Mouse (Mus musculus): ENCODE measurements at regions not wholly inside any gene's neighbourhood (a gene's known extent, or its start where the extent isn't known, plus 50 kb on each side); places are given as distances from the start of the nearest gene placed in this dataset.
"Not testable (repeated sequence)": the region's sequence is repeated elsewhere in the genome, so short reads cannot be mapped to it uniquely, and the experiment has no call there.

GRCm38 (mm10) chr3:109224526-109224925 lies 101.6 kb downstream of the Slc25a24 start:
- Histone ChIP-seq H3K4me3 (no peak overlapping the region), H3K27ac (no peak overlapping the region), H3K4me1 (replicated peaks) (no peaks in the 10 kb centered on the region), H3K9ac (no peak overlapping the region), H3K9me3 (replicated peaks) (no peaks in the 10 kb centered on the region), H3K27me3 (no peaks in the 10 kb centered on the region), H3K4me2 (no peak overlapping the region), H3K36me3 (no peaks in the 10 kb centered on the region)
- WGBS, result 77% methylated on average over 3 of the region's 3 CpGs
- no peak for ATAC-seq (replicated peaks; ENCODE audit: insufficient number of reproducible peaks, insufficient read depth, low FRiP score, low read depth)

GRCm38 (mm10) chr3:109234275-109234674 lies 106.2 kb upstream of the Vav3 start:
- Histone ChIP-seq H3K4me3 (no peak overlapping the region), H3K36me3 (no peaks in the 10 kb centered on the region), H3K9ac (no peak overlapping the region), H3K4me1 (replicated peaks) (no peaks in the 10 kb centered on the region), H3K4me2 (no peak overlapping the region), H3K27ac (no peak overlapping the region), H3K9me3 (replicated peaks) (no peaks in the 10 kb centered on the region), H3K27me3 (no peaks in the 10 kb centered on the region)
- ATAC-seq (replicated peaks; ENCODE audit: insufficient number of reproducible peaks, insufficient read depth, low FRiP score, low read depth), result no peak
- 74% methylated on average over 4 of the region's 4 CpGs for WGBS

GRCm38 (mm10) chr3:109236918-109237317 lies 103.5 kb upstream of the Vav3 start:
- Histone ChIP-seq H3K27ac (no peak overlapping the region), H3K9ac (no peak overlapping the region), H3K4me2 (no peak overlapping the region), H3K27me3 (no peaks in the 10 kb centered on the region), H3K4me3 (no peak overlapping the region), H3K4me1 (replicated peaks) (no peaks in the 10 kb centered on the region), H3K9me3 (replicated peaks) (no peaks in the 10 kb centered on the region), H3K36me3 (no peaks in the 10 kb centered on the region)
- WGBS, result 72% methylated on average over 5 of the region's 5 CpGs
- ATAC-seq (replicated peaks; ENCODE audit: insufficient number of reproducible peaks, insufficient read depth, low FRiP score, low read depth), result no peak

GRCm38 (mm10) chr3:109243491-109243890 lies 97.0 kb upstream of the Vav3 start:
- WGBS, result 91% methylated on average over 1 of the region's 1 CpGs
- Histone ChIP-seq H3K4me1 (replicated peaks) (no peaks in the 10 kb centered on the region), H3K9me3 (replicated peaks) (0 out of 2 replicates have a peak, but pooled peaks cover 6% of the 10 kb centered on the region), H3K4me3 (no peak overlapping the region), H3K4me2 (no peak overlapping the region), H3K27ac (no peak overlapping the region), H3K36me3 (no peaks in the 10 kb centered on the region), H3K27me3 (no peaks in the 10 kb centered on the region), H3K9ac (no peak overlapping the region)
- no peak for ATAC-seq (replicated peaks; ENCODE audit: insufficient number of reproducible peaks, insufficient read depth, low FRiP score, low read depth)

- H3K4me3 ChIP-seq, result no peak overlapping the region
- 0 out of 2 replicates have a peak, but pooled peaks cover 6% of the 10 kb centered on the region for H3K9me3 ChIP-seq (replicated peaks)
- no peak overlapping the region for H3K9ac ChIP-seq
- no peaks in the 10 kb centered on the region for H3K27me3 ChIP-seq
- no peaks in the 10 kb centered on the region for H3K36me3 ChIP-seq
- ATAC-seq (replicated peaks; ENCODE audit: insufficient number of reproducible peaks, insufficient read depth, low FRiP score, low read depth), result no peak
- H3K4me2 ChIP-seq, result no peak overlapping the region
- no peak overlapping the region for H3K27ac ChIP-seq
- H3K4me1 ChIP-seq (replicated peaks), result peaks cover 13% of the 10 kb centered on the region
- WGBS, result 46% methylated on average over 1 of the region's 1 CpGs
Observed at GRCm38 (mm10) chr3:109248801-109249200, 91.7 kb upstream of the Vav3 start.

- Histone ChIP-seq H3K27me3 (no peaks in the 10 kb centered on the region), H3K36me3 (no peaks in the 10 kb centered on the region), H3K4me2 (no peak overlapping the region), H3K9me3 (replicated peaks) (0 out of 2 replicates have a peak, but pooled peaks cover 2% of the 10 kb centered on the region), H3K9ac (no peak overlapping the region), H3K4me1 (replicated peaks) (peaks cover 14% of the 10 kb centered on the region), H3K27ac (no peak overlapping the region), H3K4me3 (no peak overlapping the region)
- ATAC-seq (replicated peaks; ENCODE audit: insufficient number of reproducible peaks, insufficient read depth, low FRiP score, low read depth), result no peak
- 73% methylated on average over 1 of the region's 1 CpGs for WGBS
Observed at GRCm38 (mm10) chr3:109249359-109249758, 91.1 kb upstream of the Vav3 start.

GRCm38 (mm10) chr3:109249989-109250388 lies 90.5 kb upstream of the Vav3 start:
- Histone ChIP-seq H3K4me2 (no peak overlapping the region), H3K9me3 (replicated peaks) (no peaks in the 10 kb centered on the region), H3K9ac (no peak overlapping the region), H3K4me1 (replicated peaks) (peaks cover 20% of the 10 kb centered on the region), H3K27me3 (no peaks in the 10 kb centered on the region), H3K27ac (no peak overlapping the region), H3K4me3 (no peak overlapping the region), H3K36me3 (no peaks in the 10 kb centered on the region)
- ATAC-seq (replicated peaks; ENCODE audit: insufficient number of reproducible peaks, insufficient read depth, low FRiP score, low read depth), result no peak
- 84% methylated on average over 2 of the region's 2 CpGs for WGBS

GRCm38 (mm10) chr3:109251716-109252115 lies 88.7 kb upstream of the Vav3 start:
- Histone ChIP-seq H3K4me2 (no peak overlapping the region), H3K27me3 (no peaks in the 10 kb centered on the region), H3K27ac (0 out of 2 replicates have a peak overlapping the region, but pooled peaks have one; percentile 38), H3K4me3 (no peak overlapping the region), H3K9ac (no peak overlapping the region), H3K9me3 (replicated peaks) (no peaks in the 10 kb centered on the region), H3K36me3 (no peaks in the 10 kb centered on the region), H3K4me1 (replicated peaks) (peaks cover 36% of the 10 kb centered on the region)
- peak; percentile 56; the same call in 1 of the 2 replicates for ATAC-seq (replicated peaks; ENCODE audit: insufficient number of reproducible peaks, insufficient read depth, low FRiP score, low read depth)
- WGBS, result 41% methylated on average over 1 of the region's 1 CpGs

GRCm38 (mm10) chr3:109254001-109254630 lies 86.3 kb upstream of the Vav3 start:
- Histone ChIP-seq H3K27ac (no peak overlapping the region), H3K36me3 (no peaks in the 10 kb centered on the region), H3K4me1 (replicated peaks) (peaks cover 39% of the 10 kb centered on the region), H3K9ac (no peak overlapping the region), H3K9me3 (replicated peaks) (no peaks in the 10 kb centered on the region), H3K4me2 (no peak overlapping the region), H3K27me3 (no peaks in the 10 kb centered on the region), H3K4me3 (no peak overlapping the region)
- 70% methylated on average over 9 of the region's 9 CpGs for WGBS
- ATAC-seq (replicated peaks; ENCODE audit: insufficient number of reproducible peaks, insufficient read depth, low FRiP score, low read depth), result no peak

GRCm38 (mm10) chr3:109254957-109255356 lies 85.5 kb upstream of the Vav3 start:
- Histone ChIP-seq H3K9ac (no peak overlapping the region), H3K36me3 (no peaks in the 10 kb centered on the region), H3K9me3 (replicated peaks) (no peaks in the 10 kb centered on the region), H3K4me2 (no peak overlapping the region), H3K27me3 (no peaks in the 10 kb centered on the region), H3K27ac (0 out of 2 replicates have a peak overlapping the region, but pooled peaks have one; percentile 21), H3K4me3 (no peak overlapping the region), H3K4me1 (replicated peaks) (peaks cover 39% of the 10 kb centered on the region)
- ATAC-seq (replicated peaks; ENCODE audit: insufficient number of reproducible peaks, insufficient read depth, low FRiP score, low read depth), result peak; percentile 76
- WGBS, result 34% methylated on average over 5 of the region's 5 CpGs

- 33% methylated on average over 5 of the region's 5 CpGs for WGBS
- no peaks in the 10 kb centered on the region for H3K27me3 ChIP-seq
- H3K4me2 ChIP-seq, result no peak overlapping the region
- peaks cover 34% of the 10 kb centered on the region for H3K4me1 ChIP-seq (replicated peaks)
- H3K4me3 ChIP-seq, result no peak overlapping the region
- no peak overlapping the region for H3K9ac ChIP-seq
- H3K27ac ChIP-seq, result no peak overlapping the region
- H3K36me3 ChIP-seq, result no peaks in the 10 kb centered on the region
- H3K9me3 ChIP-seq (replicated peaks), result no peaks in the 10 kb centered on the region
- no peak for ATAC-seq (replicated peaks; ENCODE audit: insufficient number of reproducible peaks, insufficient read depth, low FRiP score, low read depth)
Observed at GRCm38 (mm10) chr3:109256723-109257122, 83.7 kb upstream of the Vav3 start.

- ATAC-seq (replicated peaks; ENCODE audit: insufficient number of reproducible peaks, insufficient read depth, low FRiP score, low read depth); H3K4me1 ChIP-seq (replicated peaks); H3K36me3 ChIP-seq; H3K4me3 ChIP-seq; H3K4me2 ChIP-seq; H3K9ac ChIP-seq; H3K27me3 ChIP-seq; H3K27ac ChIP-seq; H3K9me3 ChIP-seq (replicated peaks): not testable (repeated sequence)
- 57% methylated on average over 8 of the region's 8 CpGs for WGBS
Observed at GRCm38 (mm10) chr3:109266947-109267346, 73.5 kb upstream of the Vav3 start.
